In the genomic region with DNA sequence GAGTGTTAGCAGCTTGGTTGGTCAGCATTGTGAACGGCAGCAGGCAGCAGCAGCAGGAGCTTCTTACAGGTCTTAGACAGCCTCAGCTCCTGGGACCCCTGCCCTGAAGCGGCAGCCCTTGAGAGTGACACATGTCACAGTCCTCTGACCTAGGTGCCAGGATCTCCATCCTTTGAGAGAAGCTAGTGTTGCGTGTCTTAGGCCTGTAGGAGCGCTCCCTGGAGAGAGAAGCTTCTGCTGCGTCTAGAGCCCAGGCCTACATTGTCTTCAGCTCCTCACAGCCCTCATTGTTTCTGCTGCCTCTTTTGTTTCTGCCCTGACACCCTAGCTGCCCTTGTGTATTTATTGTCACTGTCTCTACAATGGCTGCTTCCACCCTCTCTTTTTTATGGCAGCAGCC, we compare ENCODE assay signal across 13 mouse cellular contexts. TPM values are rescaled to one million over a fixed set of nuclear protein-coding genes. Genes with fewer than 3 reads are reported as not detected.
A peak's percentile ranks its signal among the peaks of the same experiment; 100 is the strongest.
DNase-seq lines count a peak whose midpoint lies in the region; ATAC-seq and TF ChIP-seq lines count a peak whose summit lies in the region.
"Had no signal": no experiment of that assay in that cellular context is flagged by ENCODE, and none has a peak within 500 bp of the region (broad histone marks: within the 10 kb centered on the region; RNA-seq: fewer than 3 reads in every experiment).

No protein-coding gene starts in this region.

- no peaks in the 10 kb centered on the region for H3K36me3 ChIP-seq in forebrain, embryonic 14.5 days (ENCODE audit: control insufficient read depth, insufficient read depth, low read length)
- peaks cover 5% of the 10 kb centered on the region for H3K36me3 ChIP-seq in midbrain, embryonic 10.5 days

- peak; percentile 58 for ATAC-seq in forebrain, embryonic 14.5 days
- no peak for ATAC-seq in inflammation-experienced regulatory T-cells, adult 6 months
- ATAC-seq: intestine, postnatal 0 days had no signal

- WGBS in forebrain, embryonic 14.5 days: 12% methylated on average over 5 of the region's 5 CpGs
- WGBS in midbrain, embryonic 10.5 days: 19% methylated on average over 5 of the region's 5 CpGs
- 33% methylated on average over 5 of the region's 5 CpGs for WGBS in olfactory bulb, adult 2 months

- H3K27me3 ChIP-seq in forebrain, embryonic 14.5 days (replicated peaks; ENCODE audit: control insufficient read depth, insufficient read depth, low read length): no peaks in the 10 kb centered on the region
- H3K27me3 ChIP-seq in midbrain, embryonic 10.5 days (ENCODE audit: low read depth, poor library complexity, severe bottlenecking): no peaks in the 10 kb centered on the region

- H3K4me2 ChIP-seq in forebrain, embryonic 14.5 days (ENCODE audit: low read length): no peak overlapping the region
- H3K4me2 ChIP-seq: heart, embryonic 11.5 days; liver, embryonic 11.5 days had no signal

- H3K4me3 ChIP-seq in forebrain, embryonic 14.5 days (ENCODE audit: low read depth, low read length): no peak overlapping the region
- 0 out of 2 replicates have a peak overlapping the region, but pooled peaks have one; percentile 2 for H3K4me3 ChIP-seq in midbrain, embryonic 10.5 days
- no peak overlapping the region for H3K4me3 ChIP-seq in olfactory bulb, adult 2 months (ENCODE audit: insufficient read depth, low read depth, low read length)

- TF ChIP-seq CTCF in olfactory bulb, adult 2 months (IDR thresholded peaks at IDR 0.05; ENCODE audit: insufficient read depth, low read depth, low read length): no peak

- no peaks in the 10 kb centered on the region for H3K9me3 ChIP-seq in forebrain, embryonic 14.5 days (replicated peaks; ENCODE audit: control insufficient read depth, low read length)
- no peaks in the 10 kb centered on the region for H3K9me3 ChIP-seq in midbrain, embryonic 10.5 days (replicated peaks)

- H3K4me1 ChIP-seq in forebrain, embryonic 14.5 days (ENCODE audit: control insufficient read depth, insufficient read depth, low read length): peaks cover 28% of the 10 kb centered on the region
- H3K4me1 ChIP-seq in midbrain, embryonic 10.5 days: peaks cover 61% of the 10 kb centered on the region
- peaks cover 27% of the 10 kb centered on the region for H3K4me1 ChIP-seq in olfactory bulb, adult 2 months (ENCODE audit: control insufficient read depth, insufficient read depth, low read length)

- 0 out of 2 replicates have a peak overlapping the region, but pooled peaks have one; percentile 17 for H3K9ac ChIP-seq in forebrain, embryonic 14.5 days (ENCODE audit: low read length)

- no peak for TF ChIP-seq POLR2A in olfactory bulb, adult 2 months (IDR thresholded peaks at IDR 0.05; ENCODE audit: insufficient read depth, low read depth, low read length)

- peak; percentile 10 for DNase-seq in layer of hippocampus, adult 9-11 months
- DNase-seq in layer of hippocampus, postnatal 25 days (ENCODE audit: extremely low spot score in 1 of 2, low spot score in 1 of 2): no peak
- peak; percentile 34 for DNase-seq in forebrain, embryonic 14.5 days (ENCODE audit: low spot score)
- peak; percentile 43 for DNase-seq in midbrain, embryonic 10.5 days (ENCODE audit: low spot score)
- no peak for DNase-seq in lung, postnatal 4 days
- no peak for DNase-seq in lung, postnatal 36 days
- DNase-seq: cerebellum, postnatal 25 days; thymus, postnatal 4 days had no signal

- peak overlapping the region; percentile 66 for H3K27ac ChIP-seq in forebrain, embryonic 14.5 days (ENCODE audit: low read depth, low read length)
- H3K27ac ChIP-seq in midbrain, embryonic 10.5 days (replicated peaks): peak overlapping the region; percentile 69
- H3K27ac ChIP-seq in olfactory bulb, adult 2 months (ENCODE audit: insufficient read depth, low read depth, low read length): peak overlapping the region; percentile 85

RNA-seq across cellular contexts. Expression of gene Tent4b, which starts 26.3 kb away (rescaled TPM):
- total RNA-seq in layer of hippocampus, postnatal 25 days (2021): 10 to 100 TPM; 31.3 to 38.1 TPM
- 9.6 and 10.5 TPM in 2 replicates for polyA plus RNA-seq in forebrain, embryonic 14.5 days (2014; fragmentation: Nextera tagmentation; extraction: Ambion mirVana)
- polyA plus RNA-seq in midbrain, embryonic 10.5 days (2016; fragmentation: Nextera tagmentation; extraction: Ambion mirVana): 8.2 and 9.5 TPM in 2 replicates
- not detected in 2 replicates for polyA plus RNA-seq in olfactory bulb, adult 2 months (2012; ENCODE audit: insufficient read depth, insufficient read length, low replicate concordance, missing spikeins)
- 10 to 100 TPM in 2 of 3 experiments, 1 to 10 TPM in 1; 9.6 to 15.0 (median 10.2) TPM for polyA plus RNA-seq in inflammation-experienced regulatory T-cells, adult 6 months (2017; shearing (Covaris generic))

RNA-seq across cellular contexts. Expression of gene Adcy7, which starts 46.8 kb away (rescaled TPM):
- 1 to 10 TPM; 2.7 to 3.2 TPM for total RNA-seq in layer of hippocampus, postnatal 25 days (2021)
- 1.1 and 1.3 TPM in 2 replicates for polyA plus RNA-seq in forebrain, embryonic 14.5 days (2014; fragmentation: Nextera tagmentation; extraction: Ambion mirVana)
- 2.2 and 3.2 TPM in 2 replicates for polyA plus RNA-seq in midbrain, embryonic 10.5 days (2016; fragmentation: Nextera tagmentation; extraction: Ambion mirVana)
- polyA plus RNA-seq in olfactory bulb, adult 2 months (2012; ENCODE audit: insufficient read depth, insufficient read length, low replicate concordance, missing spikeins): not detected in 2 replicates
- 100 to 1,000 TPM in 1 of 3 experiments, 10 to 100 TPM in 2; 93.6 to 134 (median 97.2) TPM for polyA plus RNA-seq in inflammation-experienced regulatory T-cells, adult 6 months (2017; shearing (Covaris generic))

Comparison
In these comparisons a context has a peak if more than half of its experiments do, and no peak if none do; other contexts are left out.
1. DNase-seq: peak in layer of hippocampus, adult 9-11 months (single experiment), forebrain, embryonic 14.5 days (single experiment) and midbrain, embryonic 10.5 days (single experiment); none in layer of hippocampus, postnatal 25 days (0 of 2), lung, postnatal 4 days (0 of 2) and lung, postnatal 36 days (single experiment).
2. Peak in every context shown above with its lines, with median percentiles within 50 percentile points of each other: H3K27ac ChIP-seq.